Mouse (Mus musculus) kidney, postnatal 10 days (tissue): ENCODE data around the gene Rgl1.

Source experiments
- DNase-seq: peaks from one replicate; pipeline ENCODE4 v3.0.0; 2021; ENCODE audit warnings: mixed read lengths

Gene Rgl1

DNA sequence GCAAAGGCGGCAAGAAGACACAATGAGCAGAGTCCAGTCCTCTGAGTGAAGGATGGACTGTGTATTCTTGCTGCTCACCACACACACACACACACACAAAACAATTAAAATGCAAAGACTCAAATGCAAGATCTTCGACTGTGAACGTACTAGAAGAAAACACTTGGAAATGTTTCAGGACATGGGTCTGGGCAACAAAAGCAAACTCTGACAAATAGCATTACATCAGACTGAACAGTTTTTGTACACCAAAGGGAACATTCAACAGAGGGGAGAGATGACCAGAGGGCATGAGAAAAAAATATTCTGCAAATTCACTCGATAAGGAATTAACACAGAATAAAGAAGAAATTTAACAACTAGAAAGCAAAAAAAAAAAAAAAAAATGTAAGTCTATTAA, 52.2 kb downstream of the Rgl1 start:
- no peak for DNase-seq

DNA sequence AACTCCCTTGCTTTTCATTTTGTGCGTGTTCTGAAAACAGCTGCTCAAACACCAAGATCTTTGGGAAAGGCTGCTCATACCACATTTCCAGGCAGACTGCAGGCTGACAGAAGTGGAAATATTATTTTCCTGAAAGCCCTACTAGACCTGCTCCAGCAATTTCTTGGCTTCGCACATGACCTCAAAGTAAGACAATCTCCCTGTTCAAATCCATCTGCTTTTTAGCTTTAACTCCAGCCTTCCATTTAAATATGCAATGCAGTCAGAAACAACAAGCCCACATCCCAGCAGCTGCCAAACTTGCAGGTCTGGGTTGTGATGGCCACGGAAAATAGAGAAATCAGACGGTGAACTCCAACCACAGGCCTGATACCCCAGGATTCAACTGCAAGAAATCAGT, 55.1 kb downstream of the Rgl1 start:
- no peak for DNase-seq

DNA sequence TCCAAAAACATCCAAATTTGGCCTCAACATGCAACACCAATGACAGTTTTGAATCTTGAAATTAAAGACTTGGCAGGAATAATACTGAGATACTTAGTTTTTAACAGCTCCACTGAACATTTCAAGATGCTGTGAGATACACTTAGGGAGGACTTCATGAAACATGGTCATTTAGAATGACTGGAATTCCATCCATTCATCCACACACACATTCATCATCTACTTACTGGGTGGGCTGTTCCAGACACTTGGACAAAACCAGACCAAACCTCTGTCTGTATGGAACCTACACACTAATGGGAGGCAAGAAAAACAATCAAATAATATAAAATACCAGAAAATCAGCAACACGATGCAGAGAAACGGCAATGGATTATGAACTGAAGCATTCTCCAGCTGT, 58.6 kb downstream of the Rgl1 start:
- DNase-seq: no peak

DNA sequence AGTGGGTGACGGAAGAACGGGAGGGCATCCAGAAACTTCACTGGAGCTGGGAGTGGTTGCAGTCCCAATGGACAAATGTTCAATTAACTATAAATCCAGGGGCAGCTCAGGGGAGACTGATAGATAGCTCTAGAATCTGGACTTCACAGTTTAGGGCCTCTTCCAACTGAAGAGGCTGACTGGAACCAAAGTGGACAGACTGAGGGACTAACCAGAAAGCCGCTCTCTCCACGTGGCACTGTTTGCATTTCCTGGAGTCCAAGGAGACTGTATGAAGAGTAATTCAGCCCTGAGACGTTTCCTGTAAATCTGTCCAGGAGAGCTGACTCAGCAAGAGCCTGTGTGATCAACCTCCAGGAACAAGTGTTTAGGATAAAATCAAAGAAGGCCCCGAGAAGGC, 62.2 kb downstream of the Rgl1 start:
- no peak for DNase-seq

DNA sequence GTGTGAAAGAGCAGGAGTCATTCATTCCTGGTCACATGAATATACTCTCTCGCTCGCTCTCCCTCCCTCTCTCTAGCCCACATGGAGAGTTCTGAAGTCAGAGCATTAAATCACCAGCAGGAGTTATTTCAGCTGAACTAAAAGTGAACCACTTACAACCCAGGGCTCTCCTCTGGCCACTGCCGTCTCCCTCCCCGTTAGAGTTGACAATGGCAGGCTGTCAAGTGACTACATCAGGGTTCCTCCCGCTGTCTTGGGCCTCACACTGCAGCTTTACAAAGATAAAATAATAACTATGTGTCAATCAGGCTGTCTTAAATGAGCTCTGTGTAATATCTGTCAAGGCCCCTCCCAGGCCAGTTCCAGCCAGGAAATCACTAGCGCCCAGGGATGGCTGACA, 63.2 kb downstream of the Rgl1 start:
- DNase-seq: peak; percentile 53

- no peak for DNase-seq
Measured at GRCm38 (mm10) chr1:152701066-152701465, 65.1 kb downstream of the Rgl1 start.

DNA sequence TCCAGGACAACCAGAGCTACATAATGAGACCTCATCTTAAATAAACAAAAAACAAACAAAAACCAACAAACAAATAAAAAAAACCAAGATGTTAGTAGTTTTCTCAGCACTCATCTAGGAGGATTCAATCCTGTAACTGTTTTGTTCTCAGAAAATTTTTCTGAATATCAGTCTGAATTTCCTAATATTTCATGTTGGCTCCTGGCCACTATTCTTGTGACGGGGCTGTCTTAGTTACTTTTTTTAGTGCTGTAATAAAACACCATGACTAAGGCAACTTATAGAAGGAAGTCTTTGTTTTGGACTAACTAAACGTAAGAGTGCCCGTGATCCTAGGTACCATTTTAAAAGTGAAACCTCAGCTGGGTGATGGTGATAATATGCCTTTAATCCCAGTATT, 68.8 kb downstream of the Rgl1 start:
- no peak for DNase-seq

GRCm38 (mm10) chr1:152695491-152695890, 70.7 kb downstream of the Rgl1 start:
- DNase-seq: no peak

GRCm38 (mm10) chr1:152689968-152690367, 76.2 kb downstream of the Rgl1 start:
- DNase-seq: no peak

- peak; percentile 63 for DNase-seq
Measured at GRCm38 (mm10) chr1:152687733-152688181, 78.4 kb downstream of the Rgl1 start.

DNA sequence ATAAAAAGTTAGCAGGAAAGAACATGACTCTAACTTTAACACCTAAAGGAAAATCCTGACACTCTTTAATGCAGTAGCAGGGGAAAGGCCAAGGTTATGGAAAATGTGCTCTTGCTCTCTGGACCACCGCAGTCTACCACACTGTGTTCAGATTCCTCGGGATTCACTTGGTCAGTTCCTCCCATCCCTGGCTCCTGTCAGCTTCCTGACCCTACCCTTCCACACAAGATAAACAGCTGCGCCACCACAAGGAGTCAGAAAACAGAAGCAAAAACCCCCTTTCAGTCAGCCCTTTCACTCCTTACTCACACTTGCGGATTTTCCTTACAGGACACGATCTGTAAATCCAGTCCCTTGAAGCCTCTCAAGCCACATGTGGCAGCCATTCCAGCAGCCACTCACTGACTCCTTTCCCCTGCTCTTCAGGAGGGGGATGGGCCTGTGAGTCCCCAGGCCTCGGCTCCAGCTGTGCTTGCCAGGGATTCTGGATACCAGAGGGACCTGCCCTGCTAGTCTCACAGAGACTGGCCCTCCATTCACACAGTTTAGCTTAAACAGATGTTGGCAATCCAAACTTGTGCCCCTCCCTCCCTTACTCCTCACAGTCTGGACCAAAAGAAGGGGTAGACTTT, 78.9 kb downstream of the Rgl1 start:
- DNase-seq: peak; percentile 71

DNA sequence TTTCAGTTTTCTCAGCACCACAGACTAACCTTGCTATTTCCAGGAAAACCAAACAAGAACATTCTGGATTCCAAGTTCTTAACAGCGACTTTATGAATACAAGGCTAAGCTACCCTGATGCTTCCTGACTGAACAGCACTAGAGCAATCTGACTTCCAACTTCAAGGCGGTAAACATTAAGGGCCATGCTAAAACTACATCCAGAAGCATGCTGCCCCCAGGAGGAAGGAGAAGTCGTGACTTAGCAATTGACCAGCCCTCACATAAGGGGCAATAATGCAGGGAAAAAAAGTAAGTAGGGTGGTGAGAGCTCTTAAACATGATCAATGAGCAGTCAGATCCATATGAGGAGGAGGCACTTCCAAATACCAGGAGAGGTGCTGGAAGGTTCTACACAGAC, 80.6 kb downstream of the Rgl1 start:
- DNase-seq: no peak

DNA sequence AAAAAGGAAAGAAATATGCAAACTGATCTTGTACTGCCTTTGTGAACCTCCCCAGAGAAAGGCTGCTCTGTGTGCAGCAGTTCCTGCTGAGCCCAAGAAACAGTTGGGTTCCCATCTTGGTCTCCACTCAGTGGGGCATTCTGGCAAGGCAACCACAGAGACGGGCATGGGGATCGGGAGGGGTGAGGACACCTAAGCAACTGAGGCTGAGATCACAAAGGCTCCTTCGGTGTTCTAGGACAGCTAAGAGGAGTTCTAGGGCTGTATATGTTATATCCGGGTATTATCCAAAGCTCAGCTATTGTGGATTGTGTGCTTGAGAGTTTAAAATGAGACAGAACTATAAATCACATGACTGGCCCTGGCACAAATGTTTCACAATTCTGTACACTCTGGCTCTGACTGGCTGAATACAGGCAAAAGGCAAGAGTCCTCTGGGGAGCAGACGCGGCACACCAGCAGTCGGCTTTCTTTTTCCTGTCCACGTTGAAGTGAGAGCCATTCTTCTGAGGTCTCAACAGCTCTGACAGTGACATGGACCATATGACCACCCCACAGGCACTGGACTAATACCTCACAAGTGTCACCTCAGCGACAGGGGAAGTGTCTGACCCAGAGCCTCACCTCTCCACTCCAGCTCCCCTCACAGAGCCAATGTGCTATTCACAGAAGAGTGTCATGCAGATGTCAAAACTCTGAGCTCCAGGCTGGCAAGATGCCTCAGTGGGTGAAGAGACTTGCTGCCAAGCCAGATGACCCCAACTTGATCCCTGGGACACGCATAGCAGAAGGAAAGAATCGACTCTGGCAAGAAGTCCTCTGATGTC, 83.6 kb downstream of the Rgl1 start:
- peak; percentile 58 for DNase-seq

GRCm38 (mm10) chr1:152681676-152682367, 84.3 kb downstream of the Rgl1 start:
- DNase-seq: peak; percentile 68

- DNase-seq: no peak
Measured at GRCm38 (mm10) chr1:152681116-152681515, 85.0 kb downstream of the Rgl1 start.

DNA sequence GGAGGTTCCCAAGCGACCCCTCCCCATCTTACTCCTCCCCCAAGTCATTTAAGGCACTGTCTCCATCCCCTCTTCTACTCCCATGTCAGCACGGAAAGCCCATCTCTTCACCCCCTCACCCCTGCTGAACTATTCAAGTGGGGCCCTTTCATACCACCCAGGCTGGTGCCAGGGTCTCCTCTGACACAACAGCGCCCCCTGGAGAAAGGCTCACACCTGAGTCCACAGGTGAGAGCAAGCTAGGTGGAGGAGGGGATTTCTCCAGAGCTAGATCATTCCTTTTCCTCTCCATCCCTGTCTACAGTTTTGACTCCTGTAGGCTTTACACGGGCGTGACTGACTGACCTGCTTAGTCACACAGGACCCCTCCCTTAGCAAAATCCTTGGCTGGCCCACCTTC, 87.7 kb downstream of the Rgl1 start:
- DNase-seq: peak; percentile 79

DNA sequence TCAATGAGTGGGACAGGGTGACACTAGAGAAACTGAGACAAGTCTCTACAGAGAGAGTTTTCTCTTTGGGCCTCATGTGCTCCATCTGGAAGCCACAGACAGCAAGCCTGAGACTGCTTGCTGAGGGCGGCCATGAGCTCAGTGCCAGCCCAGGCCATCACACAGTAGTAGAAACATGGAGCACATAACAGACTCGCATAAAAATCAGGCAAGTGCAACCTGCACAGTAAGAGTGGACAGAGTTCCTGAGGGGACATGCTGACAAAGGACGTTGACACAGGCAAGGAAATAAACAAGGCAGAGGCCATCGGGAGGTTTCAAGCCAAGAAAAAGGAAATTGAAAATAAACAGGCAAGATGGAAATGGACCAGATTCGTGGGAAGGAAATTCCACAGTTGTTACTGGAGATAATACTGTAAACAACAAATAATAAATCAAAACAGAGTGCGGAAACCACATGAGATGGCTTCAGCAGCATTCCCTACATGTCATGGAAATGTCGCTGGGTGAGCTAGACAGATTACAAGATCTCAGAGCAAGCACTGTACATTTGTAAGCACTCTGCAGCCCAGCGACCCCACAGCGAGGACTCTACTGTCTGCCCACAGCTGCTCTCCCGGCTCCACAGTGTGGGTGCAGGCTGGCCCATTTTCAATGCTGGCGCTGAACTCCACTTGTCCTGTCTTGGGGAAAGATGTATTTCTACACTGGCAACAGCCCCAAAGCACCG, 88.5 kb downstream of the Rgl1 start:
- peak; percentile 70 for DNase-seq

DNA sequence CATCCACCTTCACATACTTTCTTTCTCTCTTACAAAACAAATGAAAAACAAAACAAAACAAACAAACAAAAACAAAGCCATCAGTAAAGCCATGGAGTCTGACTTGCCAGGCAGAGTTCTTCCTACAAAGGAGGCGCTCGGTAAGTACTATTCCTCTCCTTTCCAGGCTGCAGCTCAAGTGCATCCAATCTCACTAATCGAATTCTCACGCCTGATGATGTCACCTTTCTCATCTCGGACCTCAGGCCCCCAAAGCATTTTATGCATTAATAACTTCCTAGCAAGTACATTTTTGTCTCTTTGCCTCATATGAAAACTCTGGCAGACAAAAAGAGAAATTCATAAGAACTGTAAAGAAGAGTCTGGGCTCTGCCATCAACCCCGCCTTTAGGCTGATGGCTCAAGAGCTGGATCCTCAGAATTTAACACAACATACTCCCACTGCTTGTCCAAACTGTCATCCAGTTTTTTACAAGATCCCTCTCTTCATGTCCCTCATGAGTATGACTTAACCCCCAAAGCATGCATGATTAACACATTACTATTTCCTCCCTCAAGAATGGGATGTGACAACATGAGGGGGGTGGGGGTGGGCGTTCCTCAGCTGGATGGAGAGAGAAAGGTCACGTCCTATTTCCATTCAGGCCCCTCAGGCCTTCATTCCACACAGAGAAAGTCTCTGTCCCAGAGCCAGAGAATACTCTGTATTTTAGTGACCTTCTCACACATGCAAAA, 96.5 kb downstream of the Rgl1 start:
- no peak for DNase-seq

DNA sequence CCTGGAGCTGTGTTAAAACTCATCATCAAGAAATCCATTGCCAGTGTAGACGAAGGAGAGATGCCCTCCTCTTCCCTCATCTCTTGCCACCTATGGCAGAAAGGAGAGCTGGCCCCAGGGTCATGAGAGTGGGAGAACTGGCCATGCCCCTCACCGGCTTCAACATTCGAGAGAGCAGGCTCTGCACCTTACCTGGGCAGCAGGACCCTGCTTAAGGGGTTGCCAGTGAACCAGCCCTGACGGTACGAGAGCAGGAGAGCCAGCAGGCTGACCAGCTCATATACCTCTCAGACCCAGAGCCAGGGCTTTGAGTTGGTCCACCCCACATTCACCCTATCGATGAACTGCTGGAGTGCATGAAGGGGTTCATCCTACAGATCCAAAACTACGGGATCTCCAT, 105.7 kb downstream of the Rgl1 start:
- DNase-seq: no peak

- DNase-seq: no peak
Measured at GRCm38 (mm10) chr1:152659961-152660360, 106.2 kb downstream of the Rgl1 start.

DNA sequence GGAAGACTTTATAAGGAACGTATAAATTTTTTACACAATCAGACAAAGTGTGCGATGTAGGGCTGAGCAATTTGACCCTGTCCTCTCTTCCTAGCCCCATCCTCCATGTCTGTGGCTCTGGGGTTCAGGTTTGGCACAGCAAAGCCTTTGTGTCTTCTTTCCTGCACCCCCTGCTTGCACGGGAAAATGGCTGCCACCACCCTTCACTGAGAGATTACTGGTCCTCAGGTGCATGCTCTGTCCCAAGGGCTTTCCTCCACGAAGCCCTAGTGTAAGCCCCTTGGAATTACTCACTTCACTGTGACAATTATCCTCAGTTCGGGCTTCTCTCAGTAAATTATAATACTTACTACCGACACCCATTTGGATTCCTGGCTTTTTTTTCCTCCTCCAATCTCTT, 109.5 kb downstream of the Rgl1 start:
- DNase-seq: no peak

DNA sequence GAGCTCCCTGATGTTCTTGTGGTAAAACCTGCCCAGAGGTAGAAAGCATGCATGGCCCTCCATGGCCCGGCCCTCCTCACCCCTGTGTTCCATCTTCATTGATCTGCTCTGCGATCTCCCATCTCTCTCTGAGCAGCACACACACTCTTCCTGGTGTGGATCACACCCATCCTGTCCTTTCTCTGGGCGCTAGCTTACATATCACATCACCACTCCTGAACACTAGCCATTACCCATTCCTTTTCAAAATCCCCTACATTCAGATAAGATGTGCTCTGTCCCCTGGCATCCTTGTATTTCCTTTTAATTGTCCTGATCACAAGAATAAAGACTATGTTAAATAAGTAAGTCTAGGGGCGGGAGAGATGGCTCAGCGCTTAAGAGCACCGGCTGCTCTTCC, 111.3 kb downstream of the Rgl1 start:
- no peak for DNase-seq

- DNase-seq: no peak
Measured at GRCm38 (mm10) chr1:152651495-152651874, 114.7 kb downstream of the Rgl1 start.
